Mouse (Mus musculus) hindbrain, embryonic 14.5 days (tissue): ENCODE measurements around the gene Ephb1. TPM values are rescaled to one million over a fixed set of nuclear protein-coding genes. Genes with fewer than 3 reads are reported as not detected.

Source experiments
- ATAC-seq: fragments of 200-750 bp; cut with Nextera tagmentation; 2 replicates; pipeline ENCODE4 v1.8.0; 2017; ENCODE audit warnings: moderate number of reproducible peaks, mild to moderate bottlenecking, moderate TSS enrichment, moderate library complexity; ENCODE audit not compliant: low FRiP score
- DNase-seq: peaks from one replicate; pipeline ENCODE4 v3.0.0-alpha.2; 2015; ENCODE audit warnings: low spot score
- H3K27ac ChIP-seq: fragments of 300-500 bp; sonication (generic); 2 replicates; pipeline ENCODE4 v1.5.1; 2014; ENCODE audit warnings: mild to moderate bottlenecking, moderate library complexity
- H3K27me3 ChIP-seq: fragments of 300-500 bp; sonication (generic); 2 replicates; pipeline ENCODE4 v1.6.1; 2014; ENCODE audit warnings: mild to moderate bottlenecking, low read length, mixed read lengths; ENCODE audit not compliant: control insufficient read depth, insufficient read depth
- H3K36me3 ChIP-seq: fragments of 300-500 bp; sonication (generic); replicated peaks from 2 replicates; pipeline ENCODE4 v1.6.1; 2014; ENCODE audit not compliant: control insufficient read depth, insufficient read depth
- H3K4me1 ChIP-seq: fragments of 300-500 bp; sonication (generic); replicated peaks from 2 replicates; pipeline ENCODE4 v1.6.1; 2014; ENCODE audit warnings: antibody characterized with exemption, low read length, mixed read lengths; ENCODE audit not compliant: control insufficient read depth, insufficient read depth
- H3K4me2 ChIP-seq: fragments of 300-500 bp; sonication (generic); replicated peaks from 2 replicates; pipeline ENCODE4 v1.6.1; 2014; ENCODE audit warnings: mild to moderate bottlenecking, moderate library complexity
- H3K4me3 ChIP-seq: fragments of 300-500 bp; sonication (generic); replicated peaks from 2 replicates; pipeline ENCODE4 v1.5.1; 2014; ENCODE audit warnings: mild to moderate bottlenecking, low read length
- H3K9ac ChIP-seq: fragments of 300-500 bp; sonication (generic); 2 replicates; pipeline ENCODE4 v1.6.1; 2014
- H3K9me3 ChIP-seq: fragments of 300-500 bp; sonication (generic); 2 replicates; pipeline ENCODE4 v1.6.1; 2016; ENCODE audit warnings: low read length; ENCODE audit not compliant: control insufficient read depth
- WGBS: fragments of 180-500 bp; shearing (Covaris S2); extraction: QIAGEN DNeasy Blood & Tissue Kit; methylation state at CpG from one replicate; pipeline ENCODE4 v1.1.7; 2014; 5-methylcytosine and 5-hydroxymethylcytosine counted together
- polyA plus RNA-seq: library from polyadenylated mRNA; unstranded; fragments of >200 nt; fragmentation: Nextera tagmentation; extraction: Ambion mirVana; gene quantifications from 2 replicates; pipeline ENCODE4 v1.2.1, GENCODE M21; 2014

The Ephb1 gene
- 52.2 TPM in 2 replicates for polyA plus RNA-seq

GRCm38 (mm10) chr9:102354561-102354973, at the start of gene Ephb1:
TSS of gene Ephb1 (minus strand) at chr9:102354693.
- Histone ChIP-seq H3K4me3 (peak within 1 kb of the TSS; percentile 76), H3K4me1 (peaks cover 14% of the 10 kb centered on the region; the same call in 1 of the 2 replicates), H3K36me3 (no peaks in the 10 kb centered on the region), H3K4me2 (peak within 1 kb of the TSS; percentile 80), H3K27me3 (peaks cover 9% of the 10 kb centered on the region; the same call in 1 of the 2 replicates), H3K9ac (peak within 1 kb of the TSS; percentile 81), H3K27ac (peak within 1 kb of the TSS; percentile 78), H3K9me3 (no peaks in the 10 kb centered on the region)
- WGBS, result 0% methylated on average over 21 of the region's 22 CpGs
- peak; percentile 93 for DNase-seq
- ATAC-seq, result peak; percentile 97

DNA sequence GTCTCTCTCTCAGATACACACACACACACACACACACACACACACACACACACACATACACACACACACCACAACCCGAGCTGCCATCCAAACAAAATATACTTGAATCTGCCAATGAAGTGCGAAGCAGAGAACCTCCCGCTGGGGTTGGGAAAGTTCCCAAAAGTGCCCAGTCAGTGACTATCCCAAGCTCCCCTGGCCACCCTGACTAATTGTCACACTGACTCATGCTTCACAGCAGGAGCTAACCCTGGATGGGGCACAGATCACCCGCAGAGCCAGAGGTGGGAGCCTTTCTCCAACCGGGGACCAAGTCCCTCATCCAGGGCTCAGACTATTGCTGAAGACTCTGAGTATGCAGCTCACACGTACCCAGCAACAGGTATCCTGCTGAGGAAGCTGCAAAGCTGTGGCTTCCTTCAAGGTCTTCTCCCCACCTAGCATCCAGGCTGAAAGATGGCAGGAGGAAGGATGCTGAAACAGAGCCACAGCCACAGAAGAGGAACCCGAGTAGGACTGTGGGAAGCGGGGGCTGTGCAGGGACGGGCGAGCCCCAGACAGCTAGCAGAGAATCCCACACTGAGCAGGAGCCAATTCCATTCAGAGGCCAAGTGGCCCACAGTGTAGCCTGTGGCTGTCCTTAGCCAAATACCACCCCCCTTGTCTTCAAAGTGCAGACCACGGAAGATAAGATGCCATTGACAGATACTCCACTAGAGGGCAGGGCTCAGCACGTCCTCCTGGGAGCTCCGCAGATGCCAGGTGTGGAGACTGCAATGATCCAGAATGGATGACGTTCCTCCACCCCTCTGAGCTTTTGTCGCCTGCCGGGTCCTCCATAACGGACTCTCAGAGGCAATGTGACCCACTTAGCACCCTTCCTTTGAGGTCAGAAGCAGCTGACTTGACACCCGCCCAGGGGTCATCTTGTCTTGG, 48.9 kb upstream of the Ephb1 start:
- Histone ChIP-seq H3K4me1 (peaks cover 5% of the 10 kb centered on the region; the same call in 1 of the 2 replicates), H3K9ac (no peak overlapping the region), H3K4me2 (no peak overlapping the region), H3K27me3 (no peaks in the 10 kb centered on the region), H3K27ac (no peak overlapping the region), H3K4me3 (no peak overlapping the region), H3K9me3 (no peaks in the 10 kb centered on the region), H3K36me3 (no peaks in the 10 kb centered on the region)
- WGBS, result 26% methylated on average over 18 of the region's 18 CpGs
- DNase-seq, result peak; percentile 75
- no peak for ATAC-seq

DNA sequence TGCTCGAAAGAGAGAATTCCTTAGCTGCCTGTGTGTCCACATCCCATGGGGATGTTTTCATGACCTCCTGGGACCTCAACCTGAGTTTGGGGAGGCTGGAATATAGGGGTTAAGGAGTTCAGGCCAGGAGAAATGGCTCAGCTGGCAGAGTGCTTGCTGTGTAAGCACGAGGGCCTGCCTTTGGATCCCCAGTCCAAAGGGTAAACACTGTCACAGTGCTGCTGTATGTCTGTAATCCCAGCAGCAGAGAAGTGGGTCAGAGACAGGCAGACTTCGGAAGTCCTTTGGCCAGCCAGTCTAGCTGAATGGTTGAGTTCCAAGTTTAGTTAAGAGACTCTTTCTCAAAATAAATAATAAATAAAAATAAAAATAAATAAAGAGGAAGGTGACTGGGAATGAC, 48.2 kb upstream of the Ephb1 start:
- no peak for DNase-seq
- no peaks in the 10 kb centered on the region for H3K9me3 ChIP-seq
- no peaks in the 10 kb centered on the region for H3K36me3 ChIP-seq
- H3K4me3 ChIP-seq, result no peak overlapping the region
- no peak for ATAC-seq
- no peak overlapping the region for H3K9ac ChIP-seq
- 73% methylated on average over 3 of the region's 3 CpGs for WGBS
- H3K27ac ChIP-seq, result no peak overlapping the region
- H3K27me3 ChIP-seq, result no peaks in the 10 kb centered on the region
- peaks cover 5% of the 10 kb centered on the region; the same call in 1 of the 2 replicates for H3K4me1 ChIP-seq
- H3K4me2 ChIP-seq, result no peak overlapping the region

- H3K9me3 ChIP-seq, result 0 out of 2 replicates have a peak, but pooled peaks cover 5% of the 10 kb centered on the region
- DNase-seq (no peak), ATAC-seq (no peak)
- H3K27me3 ChIP-seq, result no peaks in the 10 kb centered on the region
- no peaks in the 10 kb centered on the region for H3K4me1 ChIP-seq
- H3K9ac ChIP-seq, result no peak overlapping the region
- H3K4me3 ChIP-seq, result no peak overlapping the region
- H3K27ac ChIP-seq, result no peak overlapping the region
- H3K4me2 ChIP-seq, result no peak overlapping the region
- H3K36me3 ChIP-seq, result no peaks in the 10 kb centered on the region
- 49% methylated on average over 8 of the region's 8 CpGs for WGBS
Measured at GRCm38 (mm10) chr9:102388266-102388665, 33.8 kb upstream of the Ephb1 start.

DNA sequence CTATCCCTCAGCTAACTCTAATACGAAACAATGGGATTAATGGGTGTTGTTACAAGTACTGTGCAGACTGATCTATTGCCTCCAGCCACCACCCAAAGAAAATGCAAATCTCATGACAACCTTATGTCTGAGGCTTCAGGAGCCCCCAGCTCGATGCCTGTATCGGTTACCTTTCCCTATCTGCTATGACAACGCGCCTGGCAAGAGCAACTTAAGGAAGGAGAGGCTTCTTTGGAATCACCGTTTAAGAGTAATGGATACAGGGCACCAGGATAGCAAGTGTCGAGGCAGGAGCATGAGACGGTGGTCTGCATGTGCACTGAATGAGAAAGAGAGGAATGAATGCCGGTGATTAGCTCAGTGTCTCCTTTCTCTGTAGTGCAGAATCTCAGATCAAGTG, 32.3 kb upstream of the Ephb1 start:
- no peak overlapping the region for H3K27ac ChIP-seq
- ATAC-seq (no peak), DNase-seq (no peak)
- 0 out of 2 replicates have a peak, but pooled peaks cover 5% of the 10 kb centered on the region for H3K9me3 ChIP-seq
- H3K27me3 ChIP-seq, result no peaks in the 10 kb centered on the region
- H3K4me1 ChIP-seq, result no peaks in the 10 kb centered on the region
- H3K4me3 ChIP-seq, result no peak overlapping the region
- H3K4me2 ChIP-seq, result no peak overlapping the region
- H3K36me3 ChIP-seq, result no peaks in the 10 kb centered on the region
- no peak overlapping the region for H3K9ac ChIP-seq
- WGBS, result 91% methylated on average over 9 of the region's 9 CpGs

DNA sequence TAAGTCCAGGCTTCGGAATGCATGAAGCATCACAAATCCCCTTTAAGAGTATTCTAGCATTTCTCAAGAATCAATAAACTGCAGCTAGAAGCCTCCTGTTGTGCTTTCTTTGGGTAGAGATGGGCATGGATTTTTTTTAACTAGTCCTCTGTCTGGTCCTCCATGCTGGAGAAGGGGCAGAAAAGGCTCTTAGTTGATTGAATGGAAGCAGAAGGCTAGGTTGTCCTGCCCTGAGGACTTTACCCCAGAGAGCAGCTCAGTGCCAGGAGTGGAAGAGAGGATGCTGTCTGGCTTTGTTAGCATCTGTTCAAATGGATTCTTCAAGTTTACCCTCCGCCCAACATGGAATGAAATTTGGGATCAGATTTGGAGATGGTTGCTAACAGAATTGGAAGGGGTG, 25.7 kb upstream of the Ephb1 start:
- DNase-seq (no peak), ATAC-seq (no peak)
- Histone ChIP-seq H3K36me3 (no peaks in the 10 kb centered on the region), H3K27ac (no peak overlapping the region), H3K4me2 (no peak overlapping the region), H3K27me3 (no peaks in the 10 kb centered on the region), H3K9me3 (no peaks in the 10 kb centered on the region), H3K4me3 (no peak overlapping the region), H3K9ac (no peak overlapping the region), H3K4me1 (no peaks in the 10 kb centered on the region)
- 92% methylated on average over 2 of the region's 2 CpGs for WGBS

- Histone ChIP-seq H3K27me3 (no peaks in the 10 kb centered on the region), H3K4me2 (no peak overlapping the region), H3K27ac (no peak overlapping the region), H3K36me3 (no peaks in the 10 kb centered on the region), H3K4me3 (no peak overlapping the region), H3K9me3 (no peaks in the 10 kb centered on the region), H3K4me1 (no peaks in the 10 kb centered on the region), H3K9ac (no peak overlapping the region)
- DNase-seq, result no peak
- 91% methylated on average over 5 of the region's 5 CpGs for WGBS
- ATAC-seq, result no peak
Measured at GRCm38 (mm10) chr9:102374661-102375060, 20.2 kb upstream of the Ephb1 start.

DNA sequence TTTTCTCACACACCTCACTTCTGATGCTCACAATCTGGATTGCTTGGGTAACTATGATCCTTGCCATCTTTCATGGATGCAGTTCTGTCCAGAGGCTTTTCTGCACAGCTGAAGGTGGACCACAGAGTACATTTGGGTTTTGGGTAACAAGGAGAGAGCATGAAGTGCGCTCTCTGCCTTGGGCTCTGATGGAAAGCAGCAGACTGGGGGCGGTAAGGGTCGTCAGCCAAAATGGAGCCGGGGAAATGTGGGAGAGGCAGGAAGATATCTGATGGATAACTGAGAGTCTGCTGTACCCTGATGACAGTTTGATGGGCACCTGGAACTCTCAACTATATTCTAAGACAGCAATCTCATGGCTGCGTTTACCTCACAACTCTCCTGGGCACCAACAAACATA, 19.4 kb upstream of the Ephb1 start:
- Histone ChIP-seq H3K4me2 (no peak overlapping the region), H3K4me3 (no peak overlapping the region), H3K9me3 (no peaks in the 10 kb centered on the region), H3K27ac (no peak overlapping the region), H3K9ac (no peak overlapping the region), H3K27me3 (no peaks in the 10 kb centered on the region), H3K36me3 (no peaks in the 10 kb centered on the region), H3K4me1 (no peaks in the 10 kb centered on the region)
- WGBS, result 86% methylated on average over 5 of the region's 5 CpGs
- DNase-seq (no peak), ATAC-seq (no peak)

DNA sequence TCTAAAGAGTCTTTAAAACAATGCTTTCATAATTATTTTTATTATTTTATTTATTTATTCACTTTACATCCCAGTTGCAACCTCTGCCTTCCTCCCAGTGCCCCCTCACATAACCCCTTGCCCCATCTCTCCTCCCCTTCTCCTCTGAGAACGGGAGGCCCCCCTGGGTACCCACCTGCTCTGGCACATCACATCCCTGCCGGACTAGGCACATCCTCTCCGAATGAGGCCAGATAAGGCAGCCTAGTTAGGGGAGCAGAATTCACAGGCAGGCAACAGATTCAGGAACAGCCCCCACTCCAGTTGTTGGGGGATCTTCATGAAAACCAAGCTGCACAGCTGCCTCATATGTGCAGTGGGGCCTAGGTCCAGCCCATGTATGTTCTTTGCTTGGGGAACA, 17.4 kb upstream of the Ephb1 start:
- DNase-seq, result no peak
- ATAC-seq, result no peak
- H3K4me1 ChIP-seq, result no peaks in the 10 kb centered on the region
- no peak overlapping the region for H3K9ac ChIP-seq
- H3K36me3 ChIP-seq, result no peaks in the 10 kb centered on the region
- no peaks in the 10 kb centered on the region for H3K9me3 ChIP-seq
- H3K27me3 ChIP-seq, result no peaks in the 10 kb centered on the region
- no peak overlapping the region for H3K4me3 ChIP-seq
- 84% methylated on average over 3 of the region's 3 CpGs for WGBS
- no peak overlapping the region for H3K27ac ChIP-seq
- no peak overlapping the region for H3K4me2 ChIP-seq
